Mouse (Mus musculus) G1E (cell line): ENCODE measurements around the gene Gm2026. TPM values are rescaled to one million over a fixed set of nuclear protein-coding genes. Genes with fewer than 3 reads are reported as not detected.
"Not testable (repeated sequence)": the region's sequence is repeated elsewhere in the genome, so short reads cannot be mapped to it uniquely, and the experiment has no call there.

Experiments used
- ATAC-seq: 2 replicates; pipeline ENCODE4 v1.8.0; 2016; ENCODE audit warnings: mild to moderate bottlenecking; ENCODE audit not compliant: insufficient number of reproducible peaks, poor library complexity, low FRiP score, severe bottlenecking; ENCODE audit errors: extremely low read depth
- DNase-seq: peaks from one replicate; pipeline ENCODE4 v3.0.0; 2012; ENCODE audit warnings: low spot score
- H3K27me3 ChIP-seq: 2 replicates; pipeline ENCODE4 v1.6.1; 2012; ENCODE audit warnings: mild to moderate bottlenecking, low read length, inconsistent platforms; ENCODE audit not compliant: insufficient read depth
- H3K36me3 ChIP-seq: replicated peaks from 2 replicates; pipeline ENCODE3; 2012; ENCODE audit warnings: mild to moderate bottlenecking, inconsistent platforms
- H3K4me1 ChIP-seq: 2 replicates; pipeline ENCODE4 v1.6.1; 2012; ENCODE audit warnings: low read depth, low read length, inconsistent platforms, mixed read lengths; ENCODE audit not compliant: insufficient read depth
- H3K4me3 ChIP-seq: 2 replicates; pipeline ENCODE4 v1.5.1; 2012; ENCODE audit warnings: low read depth, mild to moderate bottlenecking, inconsistent platforms, low read length, moderate library complexity, mixed read lengths
- H3K9me3 ChIP-seq: replicated peaks from 2 replicates; pipeline ENCODE4 v1.6.1; 2012; ENCODE audit warnings: inconsistent platforms
- polyA plus RNA-seq: library from polyadenylated mRNA; stranded (reverse); fragments of >175 nt; gene quantifications from 2 replicates; pipeline ENCODE4 v1.2.3, GENCODE M21; 2012
- total RNA-seq, 2 experiments: library from RNA; stranded (forward) in 1 of 2; stranded (reverse) in 1 of 2; fragments of 200-1000 nt in 1 of 2; fragments of >200 nt in 1 of 2; fragmentation: Nextera tagmentation in 1 of 2; gene quantifications; 2 replicates each; pipeline ENCODE4 v1.2.3; 2014 to 2017

Gene Gm2026
- total RNA-seq (2014; fragmentation: Nextera tagmentation) = 16.6 and 18.6 TPM in 2 replicates
- total RNA-seq (2017) = 11.8 and 24.5 TPM in 2 replicates
- not detected in 2 replicates for polyA plus RNA-seq

GRCm38 (mm10) chr2:175965031-175965430 lies at the start of gene Gm2026:
Gene Gm2026, plus strand, starts transcription at chr2:175965331.
- H3K27me3 ChIP-seq, DNase-seq, H3K36me3 ChIP-seq, H3K9me3 ChIP-seq, ATAC-seq, H3K4me3 ChIP-seq, H3K4me1 ChIP-seq: not testable (repeated sequence)

- H3K4me3 ChIP-seq, H3K9me3 ChIP-seq, H3K27me3 ChIP-seq, DNase-seq, ATAC-seq, H3K36me3 ChIP-seq, H3K4me1 ChIP-seq: not testable (repeated sequence)
These were observed 34.1 kb upstream of the Gm2026 start, which contains the start of gene Zfp966 for GRCm38 (mm10) chr2:175931000-175931399. Gene Zfp966, minus strand, starts transcription at chr2:175931100.

Other genes with a start within 250 kb of the Gm2026 start
- not detected in 2 replicates for gene Gm2007, start 223.8 kb upstream of the Gm2026 start, total RNA-seq (2014; fragmentation: Nextera tagmentation)
- 0.06 and 0.16 TPM in 2 replicates for gene Gm2007, start 223.8 kb upstream of the Gm2026 start, total RNA-seq (2017)
- not detected in 2 replicates for gene Gm2007, start 223.8 kb upstream of the Gm2026 start, polyA plus RNA-seq
- 9.4 and 10.6 TPM in 2 replicates for gene Gm14288, start 164.2 kb upstream of the Gm2026 start, total RNA-seq (2014; fragmentation: Nextera tagmentation)
- gene Gm14288, start 164.2 kb upstream of the Gm2026 start, total RNA-seq (2017) = 1.9 and 10.2 TPM in 2 replicates
- gene Gm14288, start 164.2 kb upstream of the Gm2026 start, polyA plus RNA-seq = not detected in 2 replicates
- 18.4 and 33.0 TPM in 2 replicates for gene Gm6710, start 96.1 kb upstream of the Gm2026 start, total RNA-seq (2014; fragmentation: Nextera tagmentation)
- 12.5 and 14.3 TPM in 2 replicates for gene Gm6710, start 96.1 kb upstream of the Gm2026 start, total RNA-seq (2017)
- 0.11 and 0.25 TPM in 2 replicates for gene Gm6710, start 96.1 kb upstream of the Gm2026 start, polyA plus RNA-seq
- 18.3 and 20.3 TPM in 2 replicates for gene Zfp966, start 34.2 kb upstream of the Gm2026 start, total RNA-seq (2014; fragmentation: Nextera tagmentation)
- 16.4 and 19.8 TPM in 2 replicates for gene Zfp966, start 34.2 kb upstream of the Gm2026 start, total RNA-seq (2017)
- 0.07 and 0.74 TPM in 2 replicates for gene Zfp966, start 34.2 kb upstream of the Gm2026 start, polyA plus RNA-seq
- 10.0 and 15.0 TPM in 2 replicates for gene Gm2004, start 184.5 kb downstream of the Gm2026 start, total RNA-seq (2014; fragmentation: Nextera tagmentation)
- gene Gm2004, start 184.5 kb downstream of the Gm2026 start, total RNA-seq (2017) = 14.8 and 17.8 TPM in 2 replicates
- gene Gm2004, start 184.5 kb downstream of the Gm2026 start, polyA plus RNA-seq = 0.22 and 0.24 TPM in 2 replicates